ENCODE assay signal across 8 mouse cellular contexts in genomic region chr9:22225581-22226388, GRCm38 (mm10). TPM values are rescaled to one million over a fixed set of nuclear protein-coding genes. Genes with fewer than 3 reads are reported as not detected.
DNase-seq lines count a peak whose midpoint lies in the region; ATAC-seq lines count a peak whose summit lies in the region.

TSS of gene Zfp809 (plus strand) at chr9:22225714.

- peak; percentile 93 for ATAC-seq in megakaryocyte progenitor cell, adult 5-6 weeks (replicated peaks; ENCODE audit: poor library complexity)

- DNase-seq in adipocyte (ENCODE audit: low spot score): peak; percentile 99
- DNase-seq in embryo, embryonic 10 days (ENCODE audit: low spot score): peak; percentile 100
- peak; percentile 99 for DNase-seq in gastrocnemius, postnatal 10 days
- peak; percentile 100 for DNase-seq in induced T-regulatory cell, adult 2 months (ENCODE audit: low read depth)
- peak; percentile 94 to 100 for DNase-seq in left cerebral cortex, adult 9 months (ENCODE audit: low spot score in 2 of 2)
- DNase-seq in right cerebral cortex, postnatal 14 days: peak; percentile 100
- DNase-seq in urinary bladder, postnatal 36 days (ENCODE audit: low spot score in 2 of 2): peak; percentile 99 to 100

RNA-seq across cellular contexts. Expression of gene Zfp809, which starts in this region (rescaled TPM):
- total RNA-seq in gastrocnemius, postnatal 10 days (2021): 10 to 100 TPM in 1 of 2 experiments, 1 to 10 TPM in 1; 9.0 to 13.3 TPM
- total RNA-seq in megakaryocyte progenitor cell, adult 5-6 weeks (2015): 42.9 and 52.0 TPM in 2 replicates
- total RNA-seq in megakaryocyte progenitor cell, adult 5-6 weeks (2017): 28.8 and 32.3 TPM in 2 replicates

Comparison
In these comparisons a context has a peak if more than half of its experiments do, and no peak if none do; other contexts are left out.
1. Peak in every context shown above with its lines: DNase-seq and ATAC-seq.